Mouse (Mus musculus) liver, embryonic 14.5 days (tissue): ENCODE data around the gene Btn1a1.

Source experiments
- CTCF ChIP-seq: IDR thresholded peaks from 2 replicates; pipeline ENCODE4 v1.5.1; 2016; ENCODE audit warnings: antibody characterized with exemption, low read depth, control low read depth
- EP300 ChIP-seq: IDR thresholded peaks from 2 replicates; pipeline ENCODE4 v1.6.1; 2016; ENCODE audit warnings: antibody characterized with exemption, low read depth

GRCm38 (mm10) chr13:23410632-23411031 lies 55.1 kb downstream of the Btn1a1 start:
- TF ChIP-seq CTCF, result no peak
- TF ChIP-seq EP300, result no peak
